8 mouse cellular contexts compared by ENCODE assay signal in the genomic region with DNA sequence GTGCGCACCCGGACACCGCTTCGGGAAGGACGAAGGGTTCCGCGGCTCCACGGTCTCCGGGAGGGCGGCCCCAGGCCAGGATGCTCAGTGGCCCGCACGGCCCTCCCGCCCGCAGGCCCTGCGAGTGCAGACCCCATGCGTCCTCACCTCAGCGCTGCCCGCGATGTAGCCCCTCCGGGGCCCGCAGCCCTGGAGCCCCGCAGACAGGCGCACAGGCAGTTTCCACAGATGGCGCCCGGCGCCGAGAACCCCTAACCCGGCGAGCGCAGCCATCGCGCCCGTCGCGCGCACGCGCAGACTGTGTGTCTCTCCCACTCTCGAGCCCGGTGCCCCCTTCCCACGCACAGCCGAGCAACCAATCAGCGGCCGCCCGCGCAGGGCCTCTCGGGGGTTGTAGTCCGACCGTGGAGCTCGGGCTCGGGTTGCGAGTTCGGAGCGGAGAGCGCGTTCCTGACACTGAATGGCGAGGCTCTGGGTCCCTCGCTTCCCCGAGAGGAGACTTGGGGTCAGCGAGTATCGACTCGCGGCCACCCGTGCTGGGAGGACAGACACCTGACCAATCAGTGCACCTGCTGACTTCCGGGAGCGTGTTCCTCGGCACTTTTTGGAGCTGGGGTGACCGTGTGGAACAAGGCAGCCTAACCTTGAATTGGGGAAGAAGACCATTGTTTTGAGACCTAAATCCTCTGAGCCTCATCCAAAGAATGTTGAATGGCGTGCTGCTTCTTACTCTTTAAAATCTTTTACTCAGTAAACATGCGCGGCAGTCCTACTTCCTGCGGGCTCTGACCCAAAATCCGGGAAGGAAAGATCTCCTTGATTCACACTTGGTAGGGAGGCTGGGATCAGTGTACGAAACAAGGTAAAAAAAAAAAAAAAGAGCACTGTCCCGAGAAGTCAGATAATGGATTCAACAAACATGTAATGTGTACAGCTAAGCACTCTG. TPM values are rescaled to one million over a fixed set of nuclear protein-coding genes. Genes with fewer than 3 reads are reported as not detected.
A peak's percentile ranks its signal among the peaks of the same experiment; 100 is the strongest.
DNase-seq lines count a peak whose midpoint lies in the region; ATAC-seq and TF ChIP-seq lines count a peak whose summit lies in the region.

A gene (minus strand): TSS at position 300 of the 946 bp plus-strand sequence.

- H3K9ac ChIP-seq in heart, embryonic 11.5 days (ENCODE audit: low read depth, low read length): peak within 1 kb of the TSS; percentile 91
- H3K9ac ChIP-seq in kidney, embryonic 16.5 days (replicated peaks; ENCODE audit: low read length): peak within 1 kb of the TSS; percentile 93
- peak within 1 kb of the TSS; percentile 87 for H3K9ac ChIP-seq in liver, adult 2 months (ENCODE audit: low read depth, low read length)

- H3K79me2 ChIP-seq in liver, adult 2 months (ENCODE audit: control insufficient read depth, insufficient read depth, low read length): peaks cover 10% of the 10 kb centered on the region
- H3K79me2 ChIP-seq in myocyte (ENCODE audit: control insufficient read depth, insufficient read depth): no peaks in the 10 kb centered on the region

- no peaks in the 10 kb centered on the region for H3K36me3 ChIP-seq in heart, embryonic 11.5 days (ENCODE audit: control insufficient read depth, insufficient read depth, low read length)
- H3K36me3 ChIP-seq in kidney, embryonic 16.5 days (ENCODE audit: insufficient read depth, low read length): no peaks in the 10 kb centered on the region
- no peaks in the 10 kb centered on the region for H3K36me3 ChIP-seq in liver, adult 2 months (ENCODE audit: control insufficient read depth, insufficient read depth, low read length)
- H3K36me3 ChIP-seq in myocyte (ENCODE audit: control insufficient read depth, insufficient read depth): no peaks in the 10 kb centered on the region
- H3K36me3 ChIP-seq in splenic B cell, adult 2 months (ENCODE audit: control insufficient read depth, insufficient read depth, low read length, poor library complexity, severe bottlenecking): no peaks in the 10 kb centered on the region

- H3K4me1 ChIP-seq in heart, embryonic 11.5 days (ENCODE audit: control insufficient read depth, insufficient read depth, low read length): peaks cover 13% of the 10 kb centered on the region; the same call in 1 of the 2 replicates
- peaks cover 9% of the 10 kb centered on the region; the same call in 1 of the 2 replicates for H3K4me1 ChIP-seq in kidney, embryonic 16.5 days (ENCODE audit: insufficient read depth, low read length)
- peaks cover 4% of the 10 kb centered on the region; the same call in 1 of the 2 replicates for H3K4me1 ChIP-seq in liver, adult 2 months (ENCODE audit: control insufficient read depth, insufficient read depth, low read length)

- TF ChIP-seq CTCF in liver, adult 2 months (IDR thresholded peaks at IDR 0.05; ENCODE audit: low read depth, low read length): no peak

- WGBS in heart, embryonic 11.5 days (ENCODE audit: insufficient replicate concordance): under 1% methylated on average over 70 of the region's 75 CpGs
- WGBS in kidney, embryonic 16.5 days: 0% methylated on average over 75 of the region's 75 CpGs
- WGBS in liver, adult 2 months: under 1% methylated on average over 75 of the region's 75 CpGs

- peak within 1 kb of the TSS; percentile 37 for H3ac ChIP-seq in myocyte (ENCODE audit: control insufficient read depth, insufficient read length)

- peak; percentile 76 for TF ChIP-seq POLR2A in liver, adult 2 months (IDR thresholded peaks at IDR 0.05; ENCODE audit: extremely low read depth, insufficient read depth, low read length)
- TF ChIP-seq POLR2A in myocyte (IDR thresholded peaks at IDR 0.05; ENCODE audit: insufficient read length, low read depth): peak; percentile 94

- peak; percentile 91 for ATAC-seq in erythroblast, adult 5-6 weeks (replicated peaks; ENCODE audit: low FRiP score, poor library complexity, severe bottlenecking)
- ATAC-seq in heart, embryonic 11.5 days (replicated peaks; ENCODE audit: insufficient number of reproducible peaks, low FRiP score, low TSS enrichment): peak; percentile 96
- peak; percentile 99 for ATAC-seq in kidney, embryonic 16.5 days (ENCODE audit: low FRiP score, low TSS enrichment)

- no peaks in the 10 kb centered on the region for H3K27me3 ChIP-seq in heart, embryonic 11.5 days (ENCODE audit: control insufficient read depth, insufficient read depth, low read length)
- H3K27me3 ChIP-seq in kidney, embryonic 16.5 days (ENCODE audit: insufficient read depth, low read length): no peaks in the 10 kb centered on the region
- H3K27me3 ChIP-seq in liver, adult 2 months (ENCODE audit: control insufficient read depth, insufficient read depth, low read length): no peaks in the 10 kb centered on the region
- H3K27me3 ChIP-seq in myocyte (ENCODE audit: control insufficient read depth, insufficient read depth, insufficient read length): no peaks in the 10 kb centered on the region
- no peaks in the 10 kb centered on the region for H3K27me3 ChIP-seq in splenic B cell, adult 2 months (ENCODE audit: control insufficient read depth, insufficient read depth, low read length, poor library complexity, severe bottlenecking)

- DNase-seq in B cell, adult 2 months: peak; percentile 94
- DNase-seq in brain, adult 2 months (ENCODE audit: low read depth, low spot score): peak; percentile 97
- peak; percentile 71 for DNase-seq in liver, adult 2 months (ENCODE audit: extremely low read depth, low read depth, low spot score)
- peak; percentile 96 for DNase-seq in splenic B cell, adult 2 months (ENCODE audit: low read depth, low spot score)

- no peaks in the 10 kb centered on the region for H3K9me3 ChIP-seq in heart, embryonic 11.5 days (replicated peaks; ENCODE audit: control insufficient read depth, low read length)
- H3K9me3 ChIP-seq in kidney, embryonic 16.5 days (ENCODE audit: low read length): no peaks in the 10 kb centered on the region

- H3K4me2 ChIP-seq in heart, embryonic 11.5 days: peak within 1 kb of the TSS; percentile 79
- peak within 1 kb of the TSS; percentile 75 for H3K4me2 ChIP-seq in kidney, embryonic 16.5 days (replicated peaks; ENCODE audit: low read depth, low read length)
- peak within 1 kb of the TSS; percentile 84 for H3K4me2 ChIP-seq in myocyte (ENCODE audit: low read depth)

- peak within 1 kb of the TSS; percentile 41; the same call in 1 of the 2 replicates for H3K27ac ChIP-seq in heart, embryonic 11.5 days (ENCODE audit: low read depth, low read length)
- peak within 1 kb of the TSS; percentile 80 for H3K27ac ChIP-seq in kidney, embryonic 16.5 days (ENCODE audit: low read length)
- H3K27ac ChIP-seq in liver, adult 2 months (replicated peaks; ENCODE audit: insufficient read depth, low read depth, low read length): peak within 1 kb of the TSS; percentile 56

- peak within 1 kb of the TSS; percentile 81 for H3K4me3 ChIP-seq in heart, embryonic 11.5 days (ENCODE audit: low read depth, low read length)
- H3K4me3 ChIP-seq in kidney, embryonic 16.5 days (ENCODE audit: low read length): peak within 1 kb of the TSS; percentile 94
- H3K4me3 ChIP-seq in liver, adult 2 months (ENCODE audit: insufficient read depth, low read depth, low read length): peak within 1 kb of the TSS; percentile 67
- H3K4me3 ChIP-seq in myocyte: peak within 1 kb of the TSS; percentile 47

TF ChIP-seq in myocyte, 11 proteins besides CTCF, POLR2A, EP300 and RAD21:
- TF ChIP-seq POLR2AphosphoS2 (IDR thresholded peaks at IDR 0.05; ENCODE audit: insufficient read length, low read depth) (peak; percentile 77), MYOG (IDR thresholded peaks at IDR 0.05; ENCODE audit: control insufficient read depth in 1 of 3, insufficient read depth in 1 of 3, insufficient read length in 2 of 3, low read depth in 2 of 3) (peak in 1 of 3 experiments; percentile 6), CEBPB (IDR thresholded peaks at IDR 0.05; ENCODE audit: insufficient read depth, poor library complexity, severe bottlenecking) (no peak)

RNA-seq across cellular contexts. Expression of the gene that starts here (rescaled TPM):
- total RNA-seq in erythroblast, adult 5-6 weeks (2015; ENCODE audit: low replicate concordance): 1.3 TPM in 1 of 2 replicates, not detected in the other
- total RNA-seq in erythroblast, adult 5-6 weeks (2017; ENCODE audit: low replicate concordance): 0.26 and 2.5 TPM in 2 replicates
- 13.2 and 17.5 TPM in 2 replicates for polyA plus RNA-seq in heart, embryonic 11.5 days (2014; fragmentation: Nextera tagmentation; extraction: Ambion mirVana)
- polyA plus RNA-seq in kidney, embryonic 16.5 days (2015; fragmentation: Nextera tagmentation; extraction: Ambion mirVana): 22.1 and 23.6 TPM in 2 replicates
- total RNA-seq in liver, adult 2 months (2014; rRNA removed): 21.1 and 22.3 TPM in 2 replicates
- polyA plus RNA-seq in liver, adult 2 months (2012; rRNA removed): 32.6 and 36.7 TPM in 2 replicates
- 13.3 TPM for polyA plus RNA-seq in myocyte (2012; fragmentation: generic; extraction: Trizol)

Comparison
In these comparisons a context has a peak if more than half of its experiments do, and no peak if none do; other contexts are left out.
1. Peak in every context shown above with its lines: DNase-seq, ATAC-seq, H3K4me3 ChIP-seq and H3K27ac ChIP-seq.